Mouse (Mus musculus): Measurements from ENCODE around the gene Ak2.
A peak's percentile ranks its signal among the peaks of the same experiment; 100 is the strongest.

Ak2 gene

GRCm38 (mm10) chr4:129011604-129012121 is 19.9 kb downstream of the Ak2 start:
- DNase-seq (ENCODE audit: low read depth, low spot score), result no peak

GRCm38 (mm10) chr4:129013151-129013864 is 21.6 kb downstream of the Ak2 start:
- DNase-seq (ENCODE audit: low read depth, low spot score), result no peak

- no peak for DNase-seq (ENCODE audit: low read depth, low spot score)
These were observed 24.6 kb downstream of the Ak2 start for GRCm38 (mm10) chr4:129016329-129016728.

GRCm38 (mm10) chr4:129017150-129017549 is 25.4 kb downstream of the Ak2 start:
- no peak for DNase-seq (ENCODE audit: low read depth, low spot score)

DNA sequence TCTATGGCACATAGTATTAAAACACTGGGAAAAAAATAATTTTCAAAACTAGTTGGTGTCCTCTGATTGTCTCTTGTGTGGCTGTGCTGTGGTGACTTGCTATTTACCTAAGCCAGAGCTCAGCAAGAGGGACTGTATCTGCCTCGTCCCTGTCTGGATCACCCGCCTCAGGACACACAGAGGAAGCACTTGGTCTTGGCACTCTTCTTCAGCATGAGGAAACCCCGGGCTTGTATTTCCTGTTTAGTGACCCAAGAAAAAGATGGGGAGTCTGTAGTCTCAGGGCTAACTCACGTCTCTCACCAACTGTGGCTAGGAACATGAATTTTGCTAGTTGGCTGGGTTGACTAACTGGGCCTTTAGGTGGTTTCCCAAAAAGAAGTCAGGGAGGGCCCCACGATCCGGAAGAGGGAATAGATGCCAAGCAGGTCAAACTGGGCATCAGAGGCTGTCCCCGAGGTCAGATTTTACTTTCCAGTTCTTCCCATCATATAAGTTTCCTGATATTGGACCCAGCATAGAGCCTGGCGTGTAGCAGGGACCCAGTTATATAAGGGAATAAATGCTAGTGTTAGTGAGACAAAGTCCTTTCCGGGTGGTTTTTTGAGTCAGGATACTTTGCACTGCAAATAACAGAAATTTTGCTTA is 27.2 kb downstream of the Ak2 start:
- no peak for DNase-seq (ENCODE audit: low read depth, low spot score)

GRCm38 (mm10) chr4:129019788-129020187 is 28.0 kb downstream of the Ak2 start:
- no peak for DNase-seq (ENCODE audit: low read depth, low spot score)

DNA sequence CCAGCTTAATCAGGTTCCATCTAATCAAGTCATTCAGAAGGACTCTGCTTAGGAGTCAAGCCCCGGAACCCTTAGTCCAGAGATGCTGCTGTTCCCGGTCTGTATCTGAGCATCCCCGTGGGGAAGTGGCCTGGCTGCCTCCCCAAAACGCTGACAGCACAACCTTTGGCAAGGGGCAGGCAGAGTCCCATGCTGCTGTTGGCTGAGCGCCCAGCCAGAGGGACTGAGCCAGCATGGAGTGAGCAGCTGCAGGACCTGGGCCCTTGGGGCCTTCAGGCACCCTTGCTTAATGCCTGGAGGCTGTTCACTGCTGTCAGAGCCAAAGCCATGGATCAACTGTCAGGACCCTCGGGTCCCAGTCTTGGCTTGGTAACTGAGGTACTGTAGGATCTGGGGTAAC is 28.7 kb downstream of the Ak2 start:
- DNase-seq (ENCODE audit: low read depth, low spot score), result no peak

DNA sequence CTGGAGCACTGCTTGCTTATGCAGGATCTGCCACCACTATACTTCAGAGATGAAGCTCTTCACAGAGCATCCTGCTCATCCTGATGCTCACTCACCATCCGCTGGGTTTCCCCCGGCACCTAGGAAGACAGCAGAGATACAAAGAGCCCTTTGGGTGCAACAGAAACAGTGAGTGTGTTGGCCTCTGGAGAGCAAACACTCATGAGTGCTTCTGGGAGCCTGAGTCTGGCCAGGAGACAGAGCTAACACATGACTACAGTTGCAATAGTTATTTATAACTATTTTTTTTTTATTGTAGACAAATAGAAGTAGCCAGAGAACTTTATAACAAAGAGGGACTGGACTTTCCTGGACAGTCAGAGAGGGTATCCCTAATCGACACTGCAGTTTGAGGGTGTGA is 29.7 kb downstream of the Ak2 start:
- DNase-seq (ENCODE audit: low read depth, low spot score), result no peak

DNA sequence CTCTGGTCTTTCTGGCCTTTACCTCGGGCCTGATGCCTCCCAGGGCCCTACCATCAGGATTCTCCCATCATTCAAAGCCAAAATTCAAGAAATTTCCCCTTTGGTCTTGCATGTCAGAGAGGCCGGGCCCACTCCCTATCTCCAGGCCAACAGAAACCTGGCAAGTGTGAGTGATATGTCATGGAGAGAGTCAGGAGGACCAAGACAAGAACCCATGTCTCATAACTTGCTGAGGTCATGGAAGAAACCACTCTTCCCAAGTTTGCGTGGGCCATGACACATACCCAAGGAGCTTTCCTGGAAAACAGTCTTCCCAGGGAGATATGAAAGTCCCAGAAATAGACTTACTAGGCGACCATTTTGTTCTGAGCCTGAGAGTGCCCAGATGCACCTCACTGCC is 30.1 kb downstream of the Ak2 start:
- DNase-seq (ENCODE audit: low read depth, low spot score), result no peak

DNA sequence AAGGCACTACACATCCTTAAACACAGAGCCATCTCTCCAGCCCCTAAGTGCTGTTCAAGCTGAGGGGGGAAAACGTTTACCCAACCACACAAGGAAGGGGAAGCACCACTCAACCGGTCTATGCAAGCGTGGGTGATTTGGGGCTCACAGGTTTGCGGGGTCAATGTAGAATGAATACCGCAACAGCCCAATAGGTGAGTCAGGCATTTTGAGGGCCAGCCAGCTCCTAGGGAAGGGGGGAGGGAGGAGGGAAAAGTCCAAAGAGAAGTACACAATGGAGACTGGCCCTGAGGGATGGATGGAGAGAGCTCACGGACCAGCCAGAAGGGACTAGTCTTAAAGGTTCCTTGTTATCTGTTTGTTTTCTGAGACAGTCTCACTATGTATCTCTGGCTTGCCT is 32.1 kb downstream of the Ak2 start:
- DNase-seq (ENCODE audit: low read depth, low spot score), result no peak

- no peak for DNase-seq (ENCODE audit: low read depth, low spot score)
These were observed 33.0 kb downstream of the Ak2 start for GRCm38 (mm10) chr4:129024775-129025174.

GRCm38 (mm10) chr4:129025707-129026106 is 33.9 kb downstream of the Ak2 start:
- DNase-seq (ENCODE audit: low read depth, low spot score), result no peak

DNA sequence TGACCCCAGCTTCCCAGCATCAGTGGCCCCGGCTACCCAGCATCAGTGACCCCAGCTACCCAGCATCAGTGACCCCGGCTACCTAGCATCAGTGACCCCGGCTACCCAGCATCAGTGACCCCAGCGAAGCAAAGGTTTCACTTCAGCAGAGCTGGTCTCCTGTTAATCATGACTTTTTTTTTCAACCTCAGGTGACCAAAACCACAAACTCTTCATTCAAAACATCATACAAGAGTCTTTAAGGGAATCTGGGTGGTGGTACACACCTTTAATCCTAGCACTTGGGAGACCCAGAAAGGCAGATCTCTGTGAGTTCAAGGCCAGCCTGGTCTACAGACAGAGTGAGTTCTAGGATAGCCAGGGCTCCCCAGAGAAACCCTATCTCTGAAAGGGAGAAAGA is 39.0 kb downstream of the Ak2 start:
- DNase-seq (ENCODE audit: low read depth, low spot score), result no peak

GRCm38 (mm10) chr4:129031408-129031965 is 39.7 kb downstream of the Ak2 start:
- DNase-seq (ENCODE audit: low read depth, low spot score), result no peak

DNA sequence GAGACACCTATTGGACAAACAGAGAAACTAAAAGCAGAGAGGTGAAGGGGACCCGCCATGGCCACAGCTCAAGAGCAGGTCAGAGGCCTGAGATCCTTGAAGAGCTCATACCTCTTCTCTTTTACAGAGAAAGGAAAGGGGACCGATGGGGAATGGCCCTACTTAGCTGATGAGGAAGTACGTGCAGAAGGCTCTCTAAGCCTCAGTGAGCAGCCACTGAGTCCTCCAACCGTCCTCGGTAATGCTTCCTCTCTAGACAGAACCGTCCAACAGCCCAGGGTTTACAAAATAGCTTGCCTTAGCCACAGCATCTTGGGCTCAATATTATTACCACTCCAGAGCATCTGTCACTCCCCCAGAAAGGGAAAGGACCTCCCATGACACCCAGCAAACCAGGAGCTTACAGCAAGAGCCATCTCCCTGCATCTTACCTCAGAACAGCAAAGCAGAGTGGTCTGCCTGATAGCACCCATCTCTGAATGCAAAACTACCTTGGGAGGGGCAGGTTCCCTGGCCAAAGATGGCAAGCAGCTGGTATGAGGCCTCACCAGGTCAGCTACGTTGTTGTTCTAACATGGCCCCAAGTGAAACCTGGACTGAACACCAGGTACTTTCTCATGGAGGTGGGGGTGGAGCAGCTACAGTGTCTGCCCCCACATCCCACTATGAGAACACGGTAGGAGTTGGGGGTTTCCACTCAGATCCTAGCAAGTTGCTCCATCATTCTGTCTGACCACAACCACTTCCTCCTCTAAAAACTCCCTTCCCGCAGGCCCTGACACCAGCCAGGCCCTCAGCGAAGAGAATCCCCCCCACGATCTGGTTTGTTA is 40.6 kb downstream of the Ak2 start:
- no peak for DNase-seq (ENCODE audit: low read depth, low spot score)

- peak; percentile 73 for DNase-seq (ENCODE audit: low read depth, low spot score)
These were observed 41.5 kb downstream of the Ak2 start for GRCm38 (mm10) chr4:129032963-129033951.

GRCm38 (mm10) chr4:129034224-129034623 is 42.5 kb downstream of the Ak2 start:
- DNase-seq (ENCODE audit: low read depth, low spot score), result no peak

DNA sequence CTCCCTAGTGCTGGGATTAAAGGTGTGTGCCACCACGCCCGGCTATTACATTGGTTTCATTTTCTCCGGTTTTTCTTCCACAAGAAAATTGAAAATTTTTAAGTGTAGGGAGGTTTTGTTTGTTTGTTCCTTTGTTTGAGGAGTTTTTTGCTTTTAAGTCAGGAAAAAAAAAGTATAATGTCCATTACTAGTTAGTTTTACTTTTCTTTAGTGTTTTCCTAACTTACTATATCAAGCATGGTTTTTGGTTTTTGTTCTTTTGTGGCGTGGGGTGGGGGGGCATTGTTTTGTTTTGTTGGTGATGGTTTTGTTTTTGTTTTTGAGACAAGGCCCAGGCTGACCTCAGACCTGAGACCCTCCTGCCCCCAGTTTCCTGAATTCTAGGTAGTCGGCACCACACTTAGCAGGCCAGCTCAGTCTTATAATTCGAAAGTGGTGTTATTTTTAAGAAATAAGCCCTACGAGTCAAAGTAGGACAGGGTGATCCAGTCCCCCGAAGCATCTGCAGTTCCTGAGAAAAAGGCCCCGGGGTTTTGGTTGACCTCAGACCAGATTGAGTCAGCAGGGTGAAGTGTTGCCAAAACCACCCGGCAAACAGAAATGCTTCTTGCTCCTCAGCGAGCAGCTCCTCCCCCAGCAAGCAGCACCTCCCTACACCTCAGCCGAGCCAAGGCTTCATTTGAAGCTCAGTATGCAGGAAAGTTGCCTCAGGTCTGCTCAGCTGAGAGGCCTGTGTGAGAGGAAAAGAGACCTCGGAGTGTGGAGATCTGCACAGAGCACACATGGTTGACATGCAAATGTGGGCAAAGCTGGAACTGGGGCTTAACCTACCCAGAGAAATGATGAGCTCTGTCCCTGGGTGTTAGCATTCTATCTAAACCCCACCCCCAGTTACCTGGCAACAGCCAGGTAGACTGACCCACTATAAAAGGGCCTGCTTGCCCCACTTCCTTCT is 43.2 kb downstream of the Ak2 start:
- no peak for DNase-seq (ENCODE audit: low read depth, low spot score)

DNA sequence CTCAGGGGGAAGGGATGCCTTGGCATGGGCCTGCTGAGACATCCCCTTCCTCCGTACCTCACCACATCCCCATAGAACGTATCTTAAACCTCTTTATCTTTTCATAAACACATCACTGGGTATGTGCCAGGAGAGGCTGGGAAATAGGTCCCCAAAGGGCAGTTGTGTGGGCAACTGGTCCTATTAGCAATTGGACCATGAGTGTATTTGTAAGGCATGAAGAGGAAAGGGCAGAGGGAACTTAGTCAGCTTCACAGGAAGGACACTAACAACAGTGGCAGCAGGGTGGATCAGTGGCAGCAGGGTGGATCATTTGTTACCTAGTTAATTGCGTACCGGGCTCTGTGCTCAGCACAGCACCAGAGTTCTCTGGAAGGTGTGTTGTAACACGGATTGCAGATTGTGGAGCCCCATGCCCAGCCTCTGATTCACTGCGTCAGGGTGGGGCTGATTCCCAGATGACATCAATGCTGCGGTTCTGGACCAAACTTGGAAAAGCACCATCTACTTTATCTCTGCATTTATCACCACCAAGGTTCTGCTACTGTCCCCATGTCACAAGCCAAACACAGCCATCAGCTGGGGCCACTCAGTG is 44.2 kb downstream of the Ak2 start:
- no peak for DNase-seq (ENCODE audit: low read depth, low spot score)
